Mouse (Mus musculus) kidney, adult 2 months (tissue): Measurements from ENCODE around the gene Epo.

ENCODE experiments used
- CTCF ChIP-seq: fragments of 200-500 bp; conservative IDR thresholded peaks from 2 replicates; pipeline ENCODE4 v1.5.1; 2011; ENCODE audit warnings: low read depth, mild to moderate bottlenecking, control low read depth, low read length, moderate library complexity, mixed read lengths; ENCODE audit not compliant: insufficient read depth, insufficient read length
- POLR2A ChIP-seq: fragments of 200-500 bp; IDR thresholded peaks from one replicate; pipeline ENCODE4 v1.6.1; 2011; ENCODE audit warnings: low read depth, low read length, control low read depth

DNA sequence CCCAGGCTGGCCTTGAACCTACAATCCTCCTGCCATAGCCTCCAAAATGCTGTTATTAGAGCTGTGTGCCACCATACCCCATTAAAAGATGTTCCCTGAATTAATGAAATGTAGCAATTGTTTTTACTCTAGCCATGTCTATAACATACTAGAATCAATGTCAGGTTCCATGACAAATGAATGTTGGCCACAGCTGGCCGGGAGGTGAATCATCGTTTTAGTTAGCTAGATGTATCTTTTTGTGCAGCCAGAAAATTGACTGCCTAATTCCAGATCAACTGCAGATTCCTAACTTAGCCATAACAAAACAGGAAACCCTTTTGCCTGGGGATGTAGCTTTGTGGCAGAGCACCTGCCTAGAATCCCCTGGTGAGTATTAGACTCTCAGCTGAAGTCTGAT is 16.8 kb upstream of the Epo start:
- TF ChIP-seq CTCF (no peak), POLR2A (no peak)
